Mouse (Mus musculus) adrenal gland, postnatal 4 days (tissue): Measurements from ENCODE around the gene Arhgap17. TPM values are rescaled to one million over a fixed set of nuclear protein-coding genes. Genes with fewer than 3 reads are reported as not detected.

Experiments used
- DNase-seq, 2 experiments: peaks; one replicate each; pipeline ENCODE4 v3.0.0; 2021 to 2022; ENCODE audit warnings: low spot score in 2 of 2, mixed read lengths in 2 of 2
- total RNA-seq, 2 experiments: library from RNA; stranded (reverse); gene quantifications; 2 replicates each; pipeline ENCODE4 v1.2.3; 2021

Gene Arhgap17
- total RNA-seq, 2 experiments from 2014 or later, result 43.5 to 54.8 TPM

- DNase-seq, result peak; percentile 12 to 22
These were observed 653 bp downstream of the Arhgap17 start for GRCm38 (mm10) chr7:123368778-123369746.

- DNase-seq, result no peak
These were observed 1.5 kb downstream of the Arhgap17 start for GRCm38 (mm10) chr7:123368187-123368586.

GRCm38 (mm10) chr7:123367218-123368150 is 2.2 kb downstream of the Arhgap17 start:
- no peak for DNase-seq

- no peak for DNase-seq
These were observed 2.9 kb downstream of the Arhgap17 start for GRCm38 (mm10) chr7:123366806-123367205.

GRCm38 (mm10) chr7:123365876-123366741 is 3.6 kb downstream of the Arhgap17 start:
- no peak for DNase-seq

GRCm38 (mm10) chr7:123363971-123364370 is 5.7 kb downstream of the Arhgap17 start:
- DNase-seq, result no peak

GRCm38 (mm10) chr7:123362806-123363205 is 6.9 kb downstream of the Arhgap17 start:
- DNase-seq, result no peak

GRCm38 (mm10) chr7:123361229-123361980 is 8.3 kb downstream of the Arhgap17 start:
- DNase-seq, result no peak

- DNase-seq, result no peak
These were observed 9.5 kb downstream of the Arhgap17 start for GRCm38 (mm10) chr7:123360185-123360584.

- DNase-seq, result no peak
These were observed 10.6 kb downstream of the Arhgap17 start for GRCm38 (mm10) chr7:123359101-123359500.

- DNase-seq, result no peak
These were observed 13.6 kb downstream of the Arhgap17 start for GRCm38 (mm10) chr7:123356158-123356557.

GRCm38 (mm10) chr7:123354851-123355250 is 14.9 kb downstream of the Arhgap17 start:
- no peak for DNase-seq

GRCm38 (mm10) chr7:123354392-123354791 is 15.3 kb downstream of the Arhgap17 start:
- no peak for DNase-seq

- DNase-seq, result no peak
These were observed 15.8 kb downstream of the Arhgap17 start for GRCm38 (mm10) chr7:123353879-123354278.

GRCm38 (mm10) chr7:123353081-123353480 is 16.6 kb downstream of the Arhgap17 start:
- no peak for DNase-seq

GRCm38 (mm10) chr7:123350243-123350642 is 19.5 kb downstream of the Arhgap17 start:
- DNase-seq, result no peak

- DNase-seq, result no peak
These were observed 19.9 kb downstream of the Arhgap17 start for GRCm38 (mm10) chr7:123349813-123350212.

- no peak for DNase-seq
These were observed 23.0 kb downstream of the Arhgap17 start for GRCm38 (mm10) chr7:123346631-123347290.

GRCm38 (mm10) chr7:123345041-123345544 is 24.6 kb downstream of the Arhgap17 start:
- no peak for DNase-seq
